Mouse (Mus musculus): ENCODE measurements around the gene Cpne8.
"Not testable (repeated sequence)": the region's sequence is repeated elsewhere in the genome, so short reads cannot be mapped to it uniquely, and the experiment has no call there.

Gene Cpne8

GRCm38 (mm10) chr15:90497080-90497479, 182.2 kb downstream of the Cpne8 start:
- in situ Hi-C loops (cut with MboI; ENCODE audit: unreplicated experiment in 2 of 2): no loop called here

- in situ Hi-C loops (cut with MboI; ENCODE audit: unreplicated experiment in 2 of 2): no loop called here
Observed at GRCm38 (mm10) chr15:90491558-90491957, 187.7 kb downstream of the Cpne8 start.

GRCm38 (mm10) chr15:90490186-90490585, 189.0 kb downstream of the Cpne8 start:
- in situ Hi-C loops (cut with MboI; ENCODE audit: unreplicated experiment in 2 of 2): no loop called here

GRCm38 (mm10) chr15:90470561-90470960, 208.7 kb downstream of the Cpne8 start:
- in situ Hi-C loops (cut with MboI; ENCODE audit: unreplicated experiment in 2 of 2): not testable (repeated sequence)

- in situ Hi-C loops (cut with MboI; ENCODE audit: unreplicated experiment in 2 of 2): no loop called here
Observed at GRCm38 (mm10) chr15:90463281-90463680, 216.0 kb downstream of the Cpne8 start.

GRCm38 (mm10) chr15:90446076-90446475, 233.2 kb downstream of the Cpne8 start:
- in situ Hi-C loops (cut with MboI; ENCODE audit: unreplicated experiment in 2 of 2): no loop called here

All from v-Abl transformed pro-B cells (cell line).